Mouse (Mus musculus): ENCODE measurements around the gene Trim46.

DNA sequence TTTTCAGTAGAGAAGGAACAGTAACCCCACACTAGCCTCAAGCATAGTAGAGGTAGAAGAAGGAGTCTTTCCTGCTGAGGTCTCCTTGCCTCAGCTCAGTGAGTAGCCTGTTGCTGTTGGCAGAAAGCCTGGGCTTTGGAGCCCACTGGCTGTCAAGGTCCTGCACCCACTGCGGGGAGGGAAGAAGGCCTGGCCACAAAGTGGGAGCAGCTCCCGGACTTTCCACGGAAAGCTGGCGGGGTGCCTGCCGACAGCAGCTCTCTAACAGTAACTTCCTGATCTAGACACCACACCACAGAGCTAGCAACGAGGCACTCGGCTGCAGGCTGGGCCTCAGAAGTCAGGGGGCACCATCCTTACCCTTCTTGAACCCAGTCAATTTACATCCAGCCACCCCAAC, 35.4 kb downstream of the Trim46 start:
- TF ChIP-seq CTCF (IDR thresholded peaks at IDR 0.05; ENCODE audit: low read depth, low read length) (no peak), POLR2A (IDR thresholded peaks at IDR 0.05; ENCODE audit: extremely low read depth, insufficient read depth, low read length) (no peak)

All from liver, adult 2 months (tissue).